Mouse (Mus musculus): ENCODE measurements around the gene Rngtt.
"Not testable (repeated sequence)": the region's sequence is repeated elsewhere in the genome, so short reads cannot be mapped to it uniquely, and the experiment has no call there.

Rngtt gene

DNA sequence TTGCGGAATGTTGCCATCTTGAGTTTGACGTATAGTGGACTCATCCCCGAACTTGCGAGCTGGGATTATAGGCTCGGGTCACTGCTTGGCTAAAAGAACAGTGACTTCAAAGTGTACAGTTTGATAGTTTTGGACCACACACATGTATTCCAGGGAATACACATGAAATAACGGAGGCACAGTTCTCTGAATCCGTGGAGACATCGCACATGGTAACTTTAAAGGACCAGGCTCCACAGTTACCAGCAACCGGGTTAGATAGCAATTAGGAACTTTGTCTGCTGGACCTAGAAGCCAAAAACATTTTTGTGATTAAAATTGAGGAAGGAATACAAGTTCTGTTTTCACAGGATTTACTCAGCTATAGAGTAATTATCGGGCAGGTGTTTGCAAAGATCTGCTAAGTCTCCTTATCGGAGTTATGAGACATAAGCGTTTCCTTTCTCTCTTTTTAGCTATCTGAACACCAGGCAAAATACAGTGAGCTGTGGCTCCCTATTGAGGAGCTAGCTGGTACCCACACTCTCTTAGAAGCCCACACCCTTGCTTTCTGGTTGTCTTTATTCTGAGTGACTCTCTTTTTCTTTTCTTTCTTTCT, 828 bp downstream of the Rngtt start:
- no peak for DNase-seq (ENCODE audit: low spot score in 2 of 2)

DNA sequence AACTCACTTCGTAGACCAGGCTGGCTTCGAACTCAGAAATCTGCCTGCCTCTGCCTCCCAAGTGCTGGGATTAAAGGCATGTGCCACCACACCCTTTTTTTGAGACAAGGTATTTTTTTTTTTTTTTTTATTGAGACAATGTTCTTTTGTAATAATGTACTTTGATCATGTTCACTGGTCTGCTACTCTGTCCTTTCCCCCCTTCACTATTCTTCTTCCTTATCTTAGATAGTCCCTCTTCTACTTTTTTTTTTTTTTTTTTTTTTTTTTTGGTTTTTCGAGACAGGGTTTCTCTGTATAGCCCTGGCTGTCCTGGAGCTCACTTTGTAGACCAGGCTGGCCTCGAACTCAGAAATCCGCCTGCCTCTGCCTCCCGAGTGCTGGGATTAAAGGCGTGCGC, 4.0 kb downstream of the Rngtt start:
- DNase-seq (ENCODE audit: low spot score in 2 of 2), result not testable (repeated sequence)

DNA sequence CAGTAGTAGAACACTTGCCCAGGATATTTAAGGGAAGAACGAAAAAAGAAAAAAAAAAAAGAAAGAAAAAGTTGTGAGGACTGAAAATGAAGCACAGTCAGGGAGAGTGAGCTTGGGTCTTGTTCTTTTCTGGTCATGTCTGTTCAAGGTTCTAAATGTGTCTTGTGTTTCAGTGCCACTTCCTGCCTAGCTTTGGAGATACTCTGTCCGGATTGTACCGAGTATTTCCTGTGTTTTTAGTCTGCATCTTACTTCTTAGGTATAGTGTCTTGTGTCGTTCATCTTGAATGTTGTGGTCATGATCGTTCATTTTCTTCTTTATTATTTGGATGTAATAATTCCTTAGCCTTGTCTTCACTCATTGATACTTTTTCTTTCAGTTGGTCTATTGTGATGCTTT, 5.7 kb downstream of the Rngtt start:
- no peak for DNase-seq (ENCODE audit: low spot score in 2 of 2)

DNA sequence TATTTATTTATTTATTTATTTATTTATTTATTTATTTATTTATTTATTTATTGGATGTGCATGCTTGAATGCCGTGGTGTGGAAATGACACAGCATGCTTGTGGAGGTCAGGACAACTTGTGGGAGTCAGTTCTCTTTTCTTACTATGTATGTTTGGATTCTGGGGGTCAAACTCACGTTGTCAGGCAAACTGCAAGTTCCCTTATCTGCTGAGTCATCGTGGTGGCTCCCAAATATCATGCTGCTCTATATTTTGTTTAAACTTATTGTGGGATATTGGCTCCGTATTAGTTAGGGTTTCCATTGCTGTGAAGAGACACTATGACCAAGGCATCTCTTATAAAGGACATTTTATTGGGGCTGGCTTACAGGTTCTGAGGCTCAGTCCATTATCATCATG, 21.0 kb downstream of the Rngtt start:
- no peak for DNase-seq (ENCODE audit: low spot score in 2 of 2)

DNA sequence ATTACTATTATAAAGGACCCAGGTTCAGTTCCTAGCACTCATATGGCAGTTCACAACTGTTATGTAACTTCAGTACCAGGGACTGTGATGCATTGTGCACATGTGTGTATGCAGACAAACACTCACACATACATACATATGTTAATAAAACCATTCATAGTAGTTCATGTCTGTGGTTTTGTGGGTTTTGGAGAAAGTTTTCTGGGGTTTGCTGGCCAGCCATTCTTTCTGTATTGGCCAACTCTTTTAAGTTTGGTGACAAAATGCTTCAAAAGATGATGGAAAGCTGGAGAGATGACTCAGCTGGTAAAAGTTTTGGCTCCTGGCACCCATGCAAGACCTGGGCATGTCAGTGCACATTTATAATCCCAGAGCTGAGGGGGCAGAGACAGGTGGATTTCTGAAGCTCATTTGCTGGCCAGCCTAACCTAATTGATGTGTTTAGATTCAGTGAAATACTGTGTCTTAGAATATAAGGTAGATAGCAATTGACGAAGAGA, 22.9 kb downstream of the Rngtt start:
- DNase-seq (ENCODE audit: low spot score in 2 of 2), result no peak

DNA sequence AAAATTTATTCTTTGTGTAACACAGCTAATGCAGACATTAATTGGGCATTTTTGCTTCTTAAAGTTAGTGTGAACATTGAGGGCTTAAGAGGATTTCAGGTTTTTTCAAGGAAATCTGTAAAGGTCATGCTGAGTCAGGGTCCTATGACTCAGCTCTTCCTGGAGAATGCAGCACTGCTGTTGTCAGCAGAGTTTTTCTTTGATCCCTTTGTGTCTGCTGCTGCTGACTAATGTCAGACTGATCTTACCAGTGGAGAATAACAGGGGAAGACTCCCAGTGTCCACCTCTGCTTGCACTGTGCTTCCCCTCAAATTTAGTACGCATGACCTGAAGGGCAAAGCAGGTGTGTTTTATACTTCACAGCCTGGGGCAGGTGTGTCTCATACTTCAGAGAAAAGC, 27.9 kb downstream of the Rngtt start:
- DNase-seq (ENCODE audit: low spot score in 2 of 2), result no peak

DNA sequence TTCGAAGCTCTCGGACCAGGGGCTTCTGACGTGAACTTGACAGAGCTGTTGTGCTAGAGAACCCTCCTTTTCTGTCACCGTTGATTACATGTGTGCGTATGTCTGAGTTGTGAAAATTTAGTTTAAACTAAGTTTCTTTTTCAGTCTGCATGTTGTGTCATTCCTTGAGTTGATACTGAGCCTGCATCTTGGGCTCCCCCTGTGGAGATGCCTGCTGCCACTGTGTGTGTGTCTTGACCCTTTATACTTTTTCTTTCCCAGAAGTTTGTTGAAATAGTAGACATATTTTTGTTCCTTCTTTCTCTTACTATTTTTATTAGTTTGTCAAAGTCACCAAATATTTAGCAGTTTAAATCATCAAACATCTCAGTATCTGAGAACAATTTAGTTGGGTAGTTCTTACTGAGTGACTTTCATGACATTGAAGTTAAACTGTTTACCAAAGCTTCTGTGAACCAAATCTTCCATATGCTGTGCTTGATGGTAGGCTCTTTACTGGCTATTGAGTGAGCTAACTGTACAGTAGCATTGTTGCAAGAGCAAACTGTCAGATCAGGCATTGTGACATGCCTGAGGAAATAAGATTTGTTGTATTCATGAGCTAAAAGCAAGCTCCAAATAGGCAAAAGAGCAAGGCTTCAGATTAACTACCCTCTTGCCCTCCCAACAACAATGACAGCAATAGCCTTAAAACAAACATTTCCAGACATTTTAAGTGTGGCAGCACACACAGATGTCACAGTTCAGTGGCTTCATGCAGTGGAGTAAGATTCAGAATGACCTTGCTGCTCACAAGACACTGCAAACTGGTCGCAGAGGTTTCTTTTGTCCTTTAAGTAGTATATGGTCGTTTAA, 33.0 kb downstream of the Rngtt start:
- no peak for DNase-seq (ENCODE audit: low spot score in 2 of 2)

DNA sequence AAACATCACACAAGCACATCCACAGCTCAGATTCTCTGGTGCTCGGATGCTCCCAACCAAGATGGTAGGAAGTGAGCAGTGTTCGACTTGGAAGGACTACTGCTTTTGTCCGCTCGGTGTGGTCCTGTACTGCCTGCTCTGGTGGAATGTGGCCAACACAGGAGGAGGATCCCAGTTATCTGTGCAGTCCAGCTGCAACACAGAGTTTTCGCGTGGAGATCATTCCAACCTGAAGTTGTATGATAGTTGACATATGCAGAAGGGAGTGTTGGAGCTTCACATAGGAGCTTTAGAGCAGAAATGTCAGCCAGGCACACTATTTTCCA, 33.6 kb downstream of the Rngtt start:
- DNase-seq (ENCODE audit: low spot score in 2 of 2), result peak; percentile 33 to 63

DNA sequence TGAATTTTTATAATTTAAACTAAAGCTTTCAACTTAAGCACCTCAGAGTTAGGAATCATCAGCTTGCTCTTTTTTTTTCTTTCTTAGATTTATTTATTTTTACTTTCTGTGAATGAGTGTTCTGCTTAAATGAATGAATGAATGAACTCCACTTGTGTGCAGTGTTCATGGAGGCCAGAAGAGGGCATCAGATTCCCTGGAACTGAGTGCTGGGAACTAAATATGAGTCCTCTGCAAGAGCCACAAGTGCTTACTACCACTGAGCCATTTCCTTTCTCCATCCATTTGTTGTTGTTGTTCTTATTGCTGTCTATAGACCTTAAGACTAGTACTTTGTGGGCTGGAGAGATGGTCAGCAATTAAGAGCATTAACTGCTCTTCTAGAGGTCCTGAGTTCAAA, 53.3 kb downstream of the Rngtt start:
- DNase-seq (ENCODE audit: low spot score in 2 of 2), result no peak

DNA sequence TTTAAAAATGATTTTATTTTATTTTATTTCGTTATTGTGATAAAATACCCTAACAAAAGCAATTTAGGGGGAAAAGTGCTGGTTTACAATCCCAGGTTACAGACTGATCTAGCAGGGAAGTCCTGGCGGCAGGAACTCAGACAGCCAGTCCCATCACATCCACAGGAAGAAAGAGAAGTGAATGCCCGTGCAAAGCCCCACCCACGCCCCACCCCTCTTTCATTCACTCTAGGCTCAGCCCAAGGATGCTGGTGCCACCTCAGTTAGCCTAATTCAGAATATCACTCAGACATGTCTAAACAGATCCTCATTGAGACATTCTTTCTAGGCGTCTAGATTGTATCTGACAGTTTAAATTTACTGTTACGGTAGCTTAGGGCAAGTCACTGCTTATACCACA, 64.8 kb downstream of the Rngtt start:
- no peak for DNase-seq (ENCODE audit: low spot score in 2 of 2)

DNA sequence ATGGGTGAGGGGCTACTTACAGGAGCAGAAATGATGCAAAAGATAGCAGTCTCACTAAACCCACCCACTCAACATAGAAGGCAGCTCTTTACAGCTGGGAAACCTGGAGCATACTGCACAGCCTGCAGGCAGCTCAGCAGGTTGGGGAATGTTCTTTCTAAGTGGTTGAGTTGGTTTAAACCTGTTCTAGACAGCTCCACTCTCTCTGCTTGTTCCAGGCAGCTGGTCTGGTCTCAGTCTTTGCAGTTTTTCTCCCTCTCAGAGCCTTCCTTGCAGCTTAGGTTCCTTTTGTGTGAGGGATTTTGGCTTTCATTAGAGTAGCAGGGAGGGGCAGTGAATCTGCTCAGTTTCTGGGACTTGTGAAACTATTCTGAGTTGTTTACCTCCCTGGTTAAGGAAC, 67.5 kb downstream of the Rngtt start:
- no peak for DNase-seq (ENCODE audit: low spot score in 2 of 2)

DNA sequence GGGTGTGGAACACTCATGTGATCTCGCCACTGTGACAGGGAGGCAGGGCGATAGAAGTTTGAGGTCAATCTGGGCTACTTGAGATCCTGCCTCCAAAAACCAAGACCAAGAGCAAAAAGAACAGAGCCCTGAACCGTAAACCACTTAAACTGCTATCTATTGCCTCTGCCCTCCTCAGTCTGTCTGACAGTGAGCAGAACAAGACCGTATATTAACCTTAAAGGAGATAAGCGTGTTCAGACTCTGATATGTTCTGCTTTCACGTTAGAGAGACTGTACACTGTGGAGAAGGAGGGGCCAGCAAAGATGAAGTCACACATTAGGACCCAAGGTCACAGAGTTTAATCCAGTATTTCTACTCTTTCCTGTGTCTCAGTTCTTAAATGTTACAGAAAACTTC, 68.8 kb downstream of the Rngtt start:
- DNase-seq (ENCODE audit: low spot score in 2 of 2), result no peak

DNA sequence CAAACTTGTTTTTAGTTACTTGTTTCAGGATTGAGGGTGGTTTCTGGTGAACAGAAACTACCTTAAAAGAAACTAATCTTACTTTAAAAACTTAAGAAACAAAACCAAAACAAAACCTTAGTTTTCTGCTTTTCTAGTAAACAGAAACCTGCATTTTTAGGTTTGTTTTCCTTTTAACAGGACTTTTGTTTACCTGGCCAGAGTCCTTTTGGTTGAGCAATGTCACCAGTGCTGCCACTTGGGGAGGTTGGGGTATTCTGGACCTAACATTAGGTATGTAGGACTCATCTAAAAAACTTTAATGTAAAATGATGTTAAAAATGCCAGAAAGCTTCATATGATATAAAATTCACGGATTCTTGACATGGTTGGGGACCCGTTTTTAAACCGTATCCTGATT, 78.8 kb downstream of the Rngtt start:
- DNase-seq (ENCODE audit: low spot score in 2 of 2), result no peak

DNA sequence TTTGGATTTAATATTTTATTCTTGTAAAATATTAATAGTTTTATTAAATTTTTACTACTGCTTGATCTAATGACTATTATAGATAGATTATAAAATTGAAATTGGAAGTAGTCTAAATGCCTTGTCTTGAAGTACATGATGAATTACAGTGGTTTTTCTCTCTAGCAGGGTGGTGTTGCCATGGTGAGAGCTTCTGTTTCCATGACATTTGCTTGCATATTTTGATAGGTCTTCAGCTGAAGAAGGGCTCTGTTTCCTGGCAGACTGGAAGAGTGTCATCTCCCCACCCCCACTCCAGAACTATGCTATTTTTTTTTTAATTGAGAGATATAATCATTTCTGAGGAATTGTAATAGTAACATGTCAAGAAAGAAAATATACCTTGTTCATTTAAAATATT, 80.5 kb downstream of the Rngtt start:
- no peak for DNase-seq (ENCODE audit: low spot score in 2 of 2)

DNA sequence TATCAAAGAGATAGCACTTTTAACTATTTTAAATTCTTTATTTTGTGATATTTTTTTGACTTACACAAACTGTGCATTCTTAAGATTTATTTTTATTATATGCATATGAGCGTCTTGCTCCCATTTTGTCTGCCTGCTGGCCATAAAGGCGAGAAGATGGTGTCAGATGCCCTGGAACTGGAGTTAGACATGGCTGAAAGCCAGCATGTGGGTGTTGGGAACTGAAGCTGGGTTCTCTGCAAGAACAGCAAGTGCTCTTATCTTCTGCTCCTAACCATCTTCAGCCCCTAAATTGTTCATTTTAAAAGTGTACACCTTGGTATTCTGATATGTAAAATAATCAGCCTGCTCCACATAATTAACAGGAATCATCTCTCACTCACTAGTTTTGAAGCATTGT, 83.3 kb downstream of the Rngtt start:
- no peak for DNase-seq (ENCODE audit: low spot score in 2 of 2)

DNA sequence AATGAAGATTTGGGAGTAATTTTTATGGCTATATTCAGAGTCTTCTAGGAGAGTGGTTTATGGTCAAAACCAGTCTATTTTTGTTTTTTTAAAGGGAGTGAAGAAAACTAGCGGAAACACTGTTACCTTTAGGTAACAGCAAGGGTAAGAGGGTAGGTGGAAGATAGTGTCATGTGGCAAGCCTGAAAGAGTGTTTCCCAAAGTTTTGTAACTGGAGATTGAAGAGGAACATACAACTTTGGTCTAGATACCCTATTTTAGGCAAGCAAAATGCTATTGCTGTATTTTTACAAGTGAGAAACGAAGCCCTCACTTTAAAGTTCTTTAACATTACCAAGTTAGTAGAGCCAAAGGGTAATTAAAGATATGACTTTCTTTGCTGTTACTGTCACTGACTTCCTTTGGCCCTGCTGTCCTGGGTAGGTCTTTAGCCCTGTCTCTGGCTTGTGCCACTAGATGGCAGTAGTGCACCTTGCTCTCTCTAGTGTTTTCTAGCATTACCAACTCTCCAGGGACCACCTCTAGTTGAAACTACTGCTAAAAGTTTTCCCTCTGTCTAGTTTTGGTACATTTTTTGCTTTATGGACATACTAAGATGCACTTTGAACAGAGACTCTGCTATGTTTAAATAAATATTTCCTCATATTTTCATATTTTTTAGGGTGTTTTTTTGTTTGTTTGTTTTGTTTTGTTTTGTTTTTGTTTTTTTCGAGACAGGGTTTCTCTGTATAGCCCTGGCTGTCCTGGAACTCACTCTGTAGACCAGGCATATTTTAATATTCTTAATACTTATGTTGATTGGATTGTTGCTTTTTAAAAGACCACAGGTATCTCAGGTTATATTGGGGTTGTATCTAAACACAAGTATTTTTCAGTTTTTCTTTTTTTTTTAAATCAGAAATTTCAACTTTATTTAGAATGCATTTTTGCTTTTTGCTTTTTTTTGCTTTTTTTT, 86.4 kb downstream of the Rngtt start:
- peak; percentile 68 to 77 for DNase-seq (ENCODE audit: low spot score in 2 of 2)

DNA sequence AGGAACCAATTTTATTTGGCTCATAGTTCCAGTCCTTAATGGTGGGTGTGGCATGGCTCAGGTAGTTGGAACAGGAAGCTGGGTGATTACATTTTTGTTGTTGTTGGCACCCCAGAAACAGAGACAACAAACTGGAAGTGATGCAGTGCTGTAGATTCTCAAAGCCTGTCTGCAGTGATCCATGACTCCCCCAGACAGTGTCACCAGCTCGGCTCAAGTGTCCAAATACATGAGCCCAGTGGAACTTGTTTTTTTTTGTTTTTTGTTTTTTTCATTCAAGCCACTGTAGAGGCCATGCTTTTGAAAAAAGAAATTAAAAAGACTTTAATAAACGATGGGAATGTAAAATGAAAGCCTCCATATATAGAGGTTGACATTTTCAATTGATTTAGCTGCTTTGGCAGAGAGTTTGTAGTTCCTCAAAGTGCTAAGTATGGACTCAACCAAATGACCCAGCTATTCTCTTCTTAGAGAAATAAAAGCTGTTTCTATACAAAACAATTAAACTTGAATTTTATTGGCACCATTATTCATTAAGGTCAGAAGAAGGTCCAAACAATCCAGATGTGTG, 95.7 kb downstream of the Rngtt start:
- DNase-seq (ENCODE audit: low spot score in 2 of 2), result no peak

DNA sequence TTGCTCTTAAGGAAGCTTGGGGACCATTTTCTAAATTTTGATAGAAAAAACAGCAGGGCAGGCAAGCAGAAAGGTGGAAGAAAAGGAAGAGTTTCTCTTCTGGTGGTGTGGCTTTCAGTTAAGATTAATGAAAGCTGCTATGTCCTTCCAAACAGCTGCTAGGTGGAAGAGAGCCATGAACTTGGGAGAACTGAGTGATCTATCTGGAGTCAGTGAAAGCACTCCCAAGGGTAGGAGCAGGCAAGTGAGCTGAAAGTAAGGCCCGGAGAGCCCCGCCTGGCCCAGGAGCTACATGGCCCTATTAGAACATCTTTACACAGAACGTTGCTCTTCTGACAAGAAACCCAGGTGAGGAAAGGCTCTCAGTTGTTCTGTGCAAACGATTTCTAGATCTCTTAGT, 103.7 kb downstream of the Rngtt start:
- no peak for DNase-seq (ENCODE audit: low spot score in 2 of 2)

DNA sequence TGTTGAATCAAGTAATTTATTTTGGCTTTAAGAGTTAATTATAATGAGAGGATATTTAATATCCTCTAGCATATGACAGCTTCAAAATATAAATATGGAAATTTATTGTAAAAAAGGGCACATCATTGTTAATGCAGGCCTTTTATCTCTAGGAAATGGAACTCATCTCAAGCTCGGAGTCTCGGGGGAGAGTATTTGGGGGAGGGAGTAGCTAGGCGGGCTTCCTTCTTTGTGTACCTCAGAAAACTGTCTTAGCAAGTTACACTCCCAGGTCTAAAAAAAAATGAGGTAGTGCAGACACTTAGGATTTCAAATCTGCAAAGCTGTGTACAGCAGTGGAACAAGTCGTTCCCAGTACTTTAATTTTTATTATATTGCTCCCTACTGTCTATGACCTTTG, 104.7 kb downstream of the Rngtt start:
- DNase-seq (ENCODE audit: low spot score in 2 of 2), result no peak

DNA sequence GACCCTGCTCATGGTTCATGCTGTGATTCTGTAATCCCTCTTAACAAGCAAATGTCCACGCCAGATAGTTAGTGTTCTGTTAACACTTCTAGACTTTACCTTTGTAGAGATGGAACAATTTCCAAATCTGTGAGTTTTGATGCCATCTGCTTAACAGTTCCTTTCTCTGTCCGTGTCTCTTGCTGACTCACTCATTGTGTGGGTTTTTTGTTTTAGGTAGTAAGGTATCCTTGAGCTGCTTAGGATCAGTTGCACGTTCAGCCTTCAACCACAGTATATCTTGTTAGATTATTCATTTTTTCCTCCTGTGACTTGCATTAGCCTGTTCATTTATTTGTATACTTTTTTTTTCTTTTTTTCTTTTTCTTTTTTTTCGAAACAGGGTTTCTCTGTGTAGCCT, 107.3 kb downstream of the Rngtt start:
- DNase-seq (ENCODE audit: low spot score in 2 of 2), result no peak

DNA sequence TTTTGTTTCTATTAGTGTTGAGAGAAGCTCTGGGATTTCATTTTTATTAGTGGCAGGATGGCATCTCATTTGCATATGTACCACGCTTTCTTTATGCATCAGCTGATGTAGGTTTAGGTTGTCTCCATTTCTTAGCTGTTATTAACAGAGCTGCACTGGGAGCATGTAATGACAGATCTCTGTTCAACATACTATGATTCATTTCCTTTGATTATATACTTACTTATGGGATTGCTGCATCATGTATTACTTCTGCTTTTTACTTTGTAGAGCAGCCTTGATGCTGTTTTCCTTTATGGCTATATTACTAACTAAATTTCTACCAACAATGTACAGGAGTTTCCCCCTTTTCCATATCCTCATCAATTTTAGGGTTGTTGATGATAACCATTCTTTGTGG, 109.5 kb downstream of the Rngtt start:
- no peak for DNase-seq (ENCODE audit: low spot score in 2 of 2)

DNA sequence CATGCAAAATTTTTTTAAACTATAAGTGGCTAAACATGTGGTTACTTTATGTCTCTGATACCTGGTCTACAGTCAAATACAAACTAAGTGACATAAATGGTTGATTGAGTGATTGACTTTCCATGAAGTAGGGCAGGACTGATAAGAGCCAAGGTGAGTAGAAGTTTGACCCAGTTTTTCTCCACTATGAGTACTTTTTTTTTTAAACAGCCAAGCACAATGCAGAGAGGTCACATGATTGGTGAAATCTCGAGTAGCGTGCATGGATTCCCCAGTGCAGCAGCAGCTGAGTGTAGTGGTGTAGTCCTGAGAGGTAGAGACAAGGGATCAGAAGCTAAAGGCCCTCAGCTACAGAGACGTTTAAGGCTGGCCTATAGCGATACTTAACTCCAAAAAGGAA, 118.7 kb downstream of the Rngtt start:
- no peak for DNase-seq (ENCODE audit: low spot score in 2 of 2)
